ENCODE assay signal across 8 mouse cellular contexts in genomic region chr5:66338583-66338982, GRCm38 (mm10).
DNase-seq lines count a peak whose midpoint lies in the region; ATAC-seq lines count a peak whose summit lies in the region.

No protein-coding gene starts in this region.

- H3K27me3 ChIP-seq in heart, embryonic 15.5 days: no peaks in the 10 kb centered on the region
- no peaks in the 10 kb centered on the region for H3K27me3 ChIP-seq in neural tube, embryonic 12.5 days (replicated peaks)

- WGBS in heart, embryonic 15.5 days: 32% methylated on average over 7 of the region's 7 CpGs
- 29% methylated on average over 7 of the region's 7 CpGs for WGBS in neural tube, embryonic 12.5 days

- H3K27ac ChIP-seq in heart, embryonic 15.5 days: peak overlapping the region; percentile 81; the same call in 1 of the 2 replicates
- H3K27ac ChIP-seq in neural tube, embryonic 12.5 days: no peak overlapping the region

- H3K9ac ChIP-seq in heart, embryonic 15.5 days: 0 out of 2 replicates have a peak overlapping the region, but pooled peaks have one; percentile 16
- H3K9ac ChIP-seq in neural tube, embryonic 12.5 days: no peak overlapping the region

- ATAC-seq in heart, embryonic 15.5 days (replicated peaks; ENCODE audit: insufficient number of reproducible peaks, insufficient read depth, low FRiP score, low read depth): no peak
- ATAC-seq in neural tube, embryonic 12.5 days (ENCODE audit: low FRiP score, low read depth): no peak
- ATAC-seq in megakaryocyte, adult 5-6 weeks (ENCODE audit: poor library complexity, severe bottlenecking): no peak

- H3K9me3 ChIP-seq in heart, embryonic 15.5 days (replicated peaks): no peaks in the 10 kb centered on the region
- H3K9me3 ChIP-seq in neural tube, embryonic 12.5 days: no peaks in the 10 kb centered on the region

- peak overlapping the region; percentile 68 for H3K4me2 ChIP-seq in heart, embryonic 15.5 days
- 0 out of 2 replicates have a peak overlapping the region, but pooled peaks have one; percentile 78 for H3K4me2 ChIP-seq in neural tube, embryonic 12.5 days (replicated peaks)

- H3K4me1 ChIP-seq in heart, embryonic 15.5 days (replicated peaks): peaks cover 19% of the 10 kb centered on the region
- H3K4me1 ChIP-seq in neural tube, embryonic 12.5 days: peaks cover 34% of the 10 kb centered on the region

- H3K36me3 ChIP-seq in heart, embryonic 15.5 days: no peaks in the 10 kb centered on the region
- no peaks in the 10 kb centered on the region for H3K36me3 ChIP-seq in neural tube, embryonic 12.5 days

- no peak overlapping the region for H3K4me3 ChIP-seq in heart, embryonic 15.5 days
- H3K4me3 ChIP-seq in neural tube, embryonic 12.5 days: no peak overlapping the region

- DNase-seq in heart, adult 18-20 months: no peak
- DNase-seq in A20 (ENCODE audit: low read depth, low spot score): peak; percentile 37
- DNase-seq in Muller cell, postnatal 12 days (ENCODE audit: inconsistent ontology term): peak; percentile 11
- DNase-seq in forelimb bud, embryonic 11.5 days (ENCODE audit: low read depth, low spot score): peak; percentile 46
- DNase-seq in layer of hippocampus, adult 11-12 months (ENCODE audit: low spot score): no peak

Comparison
In these comparisons a context has a peak if more than half of its experiments do, and no peak if none do; other contexts are left out.
1. DNase-seq: peak in A20 (single experiment), Muller cell, postnatal 12 days (single experiment) and forelimb bud, embryonic 11.5 days (single experiment); none in heart, adult 18-20 months (0 of 2) and layer of hippocampus, adult 11-12 months (single experiment).